Mouse (Mus musculus): Measurements from ENCODE around the gene Gprin1. TPM values are rescaled to one million over a fixed set of nuclear protein-coding genes. Genes with fewer than 3 reads are reported as not detected.

The Gprin1 gene
- polyA plus RNA-seq, 2 experiments = 0.01 to 0.03 TPM

DNA sequence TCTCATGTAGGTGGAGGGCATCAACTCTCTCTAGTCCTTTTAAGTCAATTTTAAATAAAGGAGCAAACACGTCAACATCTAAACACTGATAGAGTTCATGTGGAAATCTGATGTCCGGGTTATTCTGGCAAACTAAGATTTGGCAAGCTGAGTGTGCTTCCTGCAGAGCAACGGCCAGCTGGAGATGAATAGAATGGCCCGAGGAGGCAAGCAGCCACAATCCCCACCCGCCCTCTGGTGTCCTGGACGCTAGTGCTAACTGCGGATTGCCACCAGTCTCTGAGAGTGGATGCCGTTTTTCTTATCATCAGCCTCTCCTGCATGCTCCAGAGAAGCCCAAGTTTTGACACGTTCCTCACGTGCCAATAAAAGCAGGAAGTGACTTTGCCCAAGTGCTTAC lies 2.8 kb downstream of the Gprin1 start:
- Histone ChIP-seq H3K27me3 (ENCODE audit: control insufficient read depth, insufficient read depth, low read length) (peaks cover 26% of the 10 kb centered on the region), H3K4me3 (ENCODE audit: insufficient read depth in 1 of 2, low read depth in 2 of 2, low read length in 2 of 2) (no peak overlapping the region), H3K4me1 (replicated peaks; ENCODE audit: control insufficient read depth in 2 of 2, insufficient read depth in 2 of 2, low read length in 1 of 2) (no peaks in the 10 kb centered on the region), H3K27ac (no peak overlapping the region), H3K9me3 (ENCODE audit: control insufficient read depth, low read length) (no peaks in the 10 kb centered on the region), H3K36me3 (replicated peaks; ENCODE audit: control insufficient read depth, insufficient read depth, low read depth) (no peaks in the 10 kb centered on the region), H3K4me2 (ENCODE audit: low read depth) (no peak overlapping the region), H3K9ac (replicated peaks) (no peak overlapping the region)
- TF ChIP-seq EP300 (IDR thresholded peaks at IDR 0.05; ENCODE audit: low read depth) (no peak), CTCF (IDR thresholded peaks at IDR 0.05; ENCODE audit: low read depth) (no peak)
- WGBS (ENCODE audit: insufficient replicate concordance) = 35% methylated on average over 10 of the region's 10 CpGs
- DNase-seq (ENCODE audit: low read depth in 3 of 3, low spot score in 3 of 3) (no peak), ATAC-seq (ENCODE audit: insufficient read depth) (no peak)

DNA sequence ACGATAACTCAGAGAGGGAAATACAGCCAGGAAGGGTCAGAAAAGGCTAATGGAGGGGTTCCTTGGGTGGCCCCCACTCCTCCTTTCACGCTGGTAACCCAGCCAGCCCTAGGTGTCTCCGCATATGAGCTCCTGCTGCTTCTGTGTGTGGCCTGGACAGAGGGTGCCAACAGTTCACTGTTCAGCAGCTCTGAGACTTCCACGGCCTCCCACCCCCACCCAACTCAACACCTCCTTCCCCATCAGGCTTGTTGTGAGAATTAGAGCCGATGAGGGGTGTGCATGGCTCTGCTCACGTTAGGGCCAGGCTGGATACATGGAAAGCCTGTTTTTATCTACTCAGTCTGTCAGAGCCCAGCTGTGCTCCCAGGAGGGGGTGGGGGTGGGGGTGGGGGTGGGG lies 3.6 kb downstream of the Gprin1 start:
- Histone ChIP-seq H3K27me3 (ENCODE audit: control insufficient read depth, insufficient read depth, low read length) (peaks cover 26% of the 10 kb centered on the region), H3K36me3 (replicated peaks; ENCODE audit: control insufficient read depth, insufficient read depth, low read depth) (no peaks in the 10 kb centered on the region), H3K4me2 (ENCODE audit: low read depth) (no peak overlapping the region), H3K4me1 (replicated peaks; ENCODE audit: control insufficient read depth in 2 of 2, insufficient read depth in 2 of 2, low read length in 1 of 2) (no peaks in the 10 kb centered on the region), H3K9me3 (ENCODE audit: control insufficient read depth, low read length) (no peaks in the 10 kb centered on the region), H3K27ac (no peak overlapping the region), H3K9ac (replicated peaks) (no peak overlapping the region), H3K4me3 (ENCODE audit: insufficient read depth in 1 of 2, low read depth in 2 of 2, low read length in 2 of 2) (no peak overlapping the region)
- 26% methylated on average over 6 of the region's 6 CpGs for WGBS (ENCODE audit: insufficient replicate concordance)
- no peak for ATAC-seq (ENCODE audit: insufficient read depth)
- TF ChIP-seq EP300 (IDR thresholded peaks at IDR 0.05; ENCODE audit: low read depth) = no peak
- no peak for TF ChIP-seq CTCF (IDR thresholded peaks at IDR 0.05; ENCODE audit: low read depth)
- no peak for DNase-seq (ENCODE audit: low read depth in 3 of 3, low spot score in 3 of 3)

DNA sequence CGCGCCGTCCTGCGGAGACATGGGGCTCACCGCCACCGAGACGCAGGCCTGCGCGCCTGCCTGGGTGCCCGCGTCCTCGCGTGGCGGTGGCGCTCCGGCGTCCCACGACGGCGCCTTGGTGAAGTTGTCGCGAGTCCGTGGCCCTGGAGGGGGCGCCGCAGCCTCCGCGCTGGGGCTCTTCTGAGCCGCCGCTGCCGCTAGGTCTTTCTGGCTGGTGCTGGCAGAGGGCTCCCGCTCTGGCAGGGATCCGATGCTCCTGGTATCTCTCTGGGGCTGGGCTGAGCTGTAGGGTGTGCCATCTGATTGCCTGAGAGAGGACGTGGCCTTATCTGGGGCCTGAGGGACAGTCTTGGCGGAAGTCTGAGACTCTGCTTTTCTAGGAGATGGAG lies 11.5 kb downstream of the Gprin1 start:
- ATAC-seq (ENCODE audit: insufficient read depth) = no peak
- Histone ChIP-seq H3K9ac (replicated peaks) (no peak overlapping the region), H3K9me3 (ENCODE audit: control insufficient read depth, low read length) (no peaks in the 10 kb centered on the region), H3K27me3 (ENCODE audit: control insufficient read depth, insufficient read depth, low read length) (peaks cover 26% of the 10 kb centered on the region), H3K36me3 (replicated peaks; ENCODE audit: control insufficient read depth, insufficient read depth, low read depth) (no peaks in the 10 kb centered on the region), H3K27ac (no peak overlapping the region), H3K4me1 (replicated peaks; ENCODE audit: control insufficient read depth in 2 of 2, insufficient read depth in 2 of 2, low read length in 1 of 2) (no peaks in the 10 kb centered on the region), H3K4me3 (ENCODE audit: insufficient read depth in 1 of 2, low read depth in 2 of 2, low read length in 2 of 2) (no peak overlapping the region), H3K4me2 (ENCODE audit: low read depth) (no peak overlapping the region)
- no peak for DNase-seq (ENCODE audit: low read depth in 3 of 3, low spot score in 3 of 3)
- 4% methylated on average over 34 of the region's 34 CpGs for WGBS (ENCODE audit: insufficient replicate concordance)
- TF ChIP-seq EP300 (IDR thresholded peaks at IDR 0.05; ENCODE audit: low read depth) (no peak), CTCF (IDR thresholded peaks at IDR 0.05; ENCODE audit: low read depth) (no peak)

DNA sequence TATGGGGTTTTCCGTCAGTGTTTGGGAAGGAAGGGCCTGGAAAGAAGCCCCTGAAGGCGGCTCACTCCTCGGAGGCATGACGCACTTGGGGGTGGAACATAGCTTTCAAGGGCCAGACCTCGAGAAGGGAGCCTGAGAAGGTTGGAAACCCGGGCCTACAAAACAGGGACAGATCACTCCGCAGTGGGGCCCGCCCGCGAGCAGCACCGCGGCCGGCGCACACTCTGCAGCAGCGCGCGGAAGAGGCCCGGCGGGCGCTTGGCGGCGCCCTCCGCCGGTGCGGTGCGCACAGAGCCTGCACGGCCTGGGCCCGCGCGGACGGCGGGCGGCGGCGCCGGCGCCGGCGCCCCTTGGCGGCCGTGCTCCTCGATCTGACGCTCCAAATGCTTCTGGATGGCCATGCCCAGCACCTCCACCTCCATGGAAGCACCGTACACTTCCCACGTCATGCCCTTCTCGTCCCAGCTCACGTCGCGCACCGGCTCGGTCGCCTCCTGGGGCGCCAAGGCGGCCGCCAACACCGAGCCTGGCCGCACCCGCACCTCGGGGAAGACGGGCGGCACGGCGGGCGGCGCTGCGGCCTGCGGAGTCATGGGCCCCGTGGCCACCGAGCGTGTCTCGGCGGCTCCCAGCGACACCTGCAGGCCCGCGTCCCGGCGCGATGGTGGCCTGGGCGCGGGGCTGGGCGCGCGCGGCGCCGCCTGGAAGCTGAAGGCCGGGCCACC lies 12.0 kb downstream of the Gprin1 start:
- Histone ChIP-seq H3K27me3 (ENCODE audit: control insufficient read depth, insufficient read depth, low read length) (peaks cover 26% of the 10 kb centered on the region), H3K4me2 (ENCODE audit: low read depth) (peak overlapping the region; percentile 34), H3K27ac (no peak overlapping the region), H3K36me3 (replicated peaks; ENCODE audit: control insufficient read depth, insufficient read depth, low read depth) (no peaks in the 10 kb centered on the region), H3K9me3 (ENCODE audit: control insufficient read depth, low read length) (no peaks in the 10 kb centered on the region), H3K9ac (replicated peaks) (no peak overlapping the region), H3K4me3 (ENCODE audit: insufficient read depth in 1 of 2, low read depth in 2 of 2, low read length in 2 of 2) (peak overlapping the region in 1 of 2 experiments; percentile 13; a peak in 1 of 4 replicates), H3K4me1 (replicated peaks; ENCODE audit: control insufficient read depth in 2 of 2, insufficient read depth in 2 of 2, low read length in 1 of 2) (no peaks in the 10 kb centered on the region)
- ATAC-seq (ENCODE audit: insufficient read depth) (no peak), DNase-seq (ENCODE audit: low read depth in 3 of 3, low spot score in 3 of 3) (no peak)
- TF ChIP-seq CTCF (IDR thresholded peaks at IDR 0.05; ENCODE audit: low read depth) = no peak
- 3% methylated on average over 87 of the region's 87 CpGs for WGBS (ENCODE audit: insufficient replicate concordance)

DNA sequence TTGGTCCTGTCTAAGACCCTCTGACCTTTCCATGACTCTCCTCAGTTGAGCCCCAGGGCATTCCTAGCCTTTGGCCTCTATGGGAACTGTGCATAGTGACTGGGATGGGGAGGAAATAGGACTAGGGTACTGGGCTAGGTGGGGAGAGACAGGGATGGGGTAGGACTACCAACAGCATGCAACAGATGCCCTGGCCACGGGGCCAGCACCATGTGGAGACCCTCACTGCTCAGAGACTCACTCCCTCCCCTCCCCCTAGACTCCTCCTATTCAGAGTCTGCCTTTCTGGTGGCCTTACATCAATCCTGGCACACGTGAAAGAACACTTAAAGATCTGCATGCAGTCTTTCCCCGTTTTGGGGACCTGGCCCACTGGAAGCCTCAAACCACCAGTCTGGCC lies 12.7 kb downstream of the Gprin1 start:
- no peak overlapping the region for H3K9ac ChIP-seq (replicated peaks)
- 9% methylated on average over 3 of the region's 3 CpGs for WGBS (ENCODE audit: insufficient replicate concordance)
- TF ChIP-seq CTCF (IDR thresholded peaks at IDR 0.05; ENCODE audit: low read depth) (no peak), EP300 (IDR thresholded peaks at IDR 0.05; ENCODE audit: low read depth) (no peak)
- H3K4me3 ChIP-seq (ENCODE audit: insufficient read depth in 1 of 2, low read depth in 2 of 2, low read length in 2 of 2) = no peak overlapping the region
- H3K27me3 ChIP-seq (ENCODE audit: control insufficient read depth, insufficient read depth, low read length) = peaks cover 26% of the 10 kb centered on the region
- ATAC-seq (ENCODE audit: insufficient read depth) = no peak
- H3K9me3 ChIP-seq (ENCODE audit: control insufficient read depth, low read length) = no peaks in the 10 kb centered on the region
- no peaks in the 10 kb centered on the region for H3K4me1 ChIP-seq (replicated peaks; ENCODE audit: control insufficient read depth in 2 of 2, insufficient read depth in 2 of 2, low read length in 1 of 2)
- H3K27ac ChIP-seq = no peak overlapping the region
- DNase-seq (ENCODE audit: low read depth in 3 of 3, low spot score in 3 of 3) = no peak
- H3K4me2 ChIP-seq (ENCODE audit: low read depth) = no peak overlapping the region
- H3K36me3 ChIP-seq (replicated peaks; ENCODE audit: control insufficient read depth, insufficient read depth, low read depth) = no peaks in the 10 kb centered on the region
